Mouse (Mus musculus): ENCODE results near the gene Abca16.

Abca16 gene

GRCm38 (mm10) chr7:120409447-120409846 lies at the start of gene Abca16:
Gene Abca16, plus strand, starts transcription at chr7:120409647.
- H3K27me3 ChIP-seq (ENCODE audit: control insufficient read depth, insufficient read depth, low read length, poor library complexity, severe bottlenecking), result no peaks in the 10 kb centered on the region
- H3K36me3 ChIP-seq (ENCODE audit: control insufficient read depth, insufficient read depth, low read length, poor library complexity, severe bottlenecking), result no peaks in the 10 kb centered on the region
- DNase-seq (ENCODE audit: low read depth, low spot score), result no peak

- no peaks in the 10 kb centered on the region for H3K27me3 ChIP-seq (ENCODE audit: control insufficient read depth, insufficient read depth, low read length, poor library complexity, severe bottlenecking)
- no peaks in the 10 kb centered on the region for H3K36me3 ChIP-seq (ENCODE audit: control insufficient read depth, insufficient read depth, low read length, poor library complexity, severe bottlenecking)
- no peak for DNase-seq (ENCODE audit: low read depth, low spot score)
Observed at GRCm38 (mm10) chr7:120361159-120361558, 48.3 kb upstream of the Abca16 start.

- no peak for DNase-seq (ENCODE audit: low read depth, low spot score)
- no peaks in the 10 kb centered on the region for H3K27me3 ChIP-seq (ENCODE audit: control insufficient read depth, insufficient read depth, low read length, poor library complexity, severe bottlenecking)
- H3K36me3 ChIP-seq (ENCODE audit: control insufficient read depth, insufficient read depth, low read length, poor library complexity, severe bottlenecking), result no peaks in the 10 kb centered on the region
Observed at GRCm38 (mm10) chr7:120412391-120412790, 2.9 kb downstream of the Abca16 start.

- H3K36me3 ChIP-seq (ENCODE audit: control insufficient read depth, insufficient read depth, low read length, poor library complexity, severe bottlenecking), result no peaks in the 10 kb centered on the region
Observed at GRCm38 (mm10) chr7:120426625-120427024, 17.2 kb downstream of the Abca16 start.

GRCm38 (mm10) chr7:120431464-120431863 lies 22.0 kb downstream of the Abca16 start:
- Histone ChIP-seq H3K36me3 (ENCODE audit: control insufficient read depth, insufficient read depth, low read length, poor library complexity, severe bottlenecking) (no peaks in the 10 kb centered on the region), H3K27me3 (ENCODE audit: control insufficient read depth, insufficient read depth, low read length, poor library complexity, severe bottlenecking) (no peaks in the 10 kb centered on the region)
- DNase-seq (ENCODE audit: low read depth, low spot score), result no peak

More at GRCm38 (mm10) chr7:120426625-120427024, 17.2 kb downstream of the Abca16 start:
- DNase-seq (ENCODE audit: low read depth, low spot score), result no peak
- no peaks in the 10 kb centered on the region for H3K27me3 ChIP-seq (ENCODE audit: control insufficient read depth, insufficient read depth, low read length, poor library complexity, severe bottlenecking)

GRCm38 (mm10) chr7:120503891-120504662 lies 94.6 kb downstream of the Abca16 start:
- H3K27me3 ChIP-seq (ENCODE audit: control insufficient read depth, insufficient read depth, low read length, poor library complexity, severe bottlenecking), result no peaks in the 10 kb centered on the region
- DNase-seq (ENCODE audit: low read depth, low spot score), result no peak

GRCm38 (mm10) chr7:120504663-120504979 lies 95.2 kb downstream of the Abca16 start:
- no peaks in the 10 kb centered on the region for H3K27me3 ChIP-seq (ENCODE audit: control insufficient read depth, insufficient read depth, low read length, poor library complexity, severe bottlenecking)
- no peaks in the 10 kb centered on the region for H3K36me3 ChIP-seq (ENCODE audit: control insufficient read depth, insufficient read depth, low read length, poor library complexity, severe bottlenecking)
- DNase-seq (ENCODE audit: low read depth, low spot score), result no peak

More at GRCm38 (mm10) chr7:120503891-120504662, 94.6 kb downstream of the Abca16 start:
- no peaks in the 10 kb centered on the region for H3K36me3 ChIP-seq (ENCODE audit: control insufficient read depth, insufficient read depth, low read length, poor library complexity, severe bottlenecking)

- no peak for DNase-seq (ENCODE audit: low read depth, low spot score)
- H3K27me3 ChIP-seq (ENCODE audit: control insufficient read depth, insufficient read depth, low read length, poor library complexity, severe bottlenecking), result no peaks in the 10 kb centered on the region
- no peaks in the 10 kb centered on the region for H3K36me3 ChIP-seq (ENCODE audit: control insufficient read depth, insufficient read depth, low read length, poor library complexity, severe bottlenecking)
Observed at GRCm38 (mm10) chr7:120534805-120535204, 125.4 kb downstream of the Abca16 start.

GRCm38 (mm10) chr7:120552479-120553180 lies 143.2 kb downstream of the Abca16 start:
- DNase-seq (ENCODE audit: low read depth, low spot score), result no peak
- Histone ChIP-seq H3K27me3 (ENCODE audit: control insufficient read depth, insufficient read depth, low read length, poor library complexity, severe bottlenecking) (no peaks in the 10 kb centered on the region), H3K36me3 (ENCODE audit: control insufficient read depth, insufficient read depth, low read length, poor library complexity, severe bottlenecking) (no peaks in the 10 kb centered on the region)

- Histone ChIP-seq H3K36me3 (ENCODE audit: control insufficient read depth, insufficient read depth, low read length, poor library complexity, severe bottlenecking) (no peaks in the 10 kb centered on the region), H3K27me3 (ENCODE audit: control insufficient read depth, insufficient read depth, low read length, poor library complexity, severe bottlenecking) (no peaks in the 10 kb centered on the region)
- DNase-seq (ENCODE audit: low read depth, low spot score), result no peak
Observed at GRCm38 (mm10) chr7:120553181-120553551, 143.7 kb downstream of the Abca16 start.

- no peak for DNase-seq (ENCODE audit: low read depth, low spot score)
- H3K36me3 ChIP-seq (ENCODE audit: control insufficient read depth, insufficient read depth, low read length, poor library complexity, severe bottlenecking), result no peaks in the 10 kb centered on the region; the same call in 1 of the 2 replicates
Observed at GRCm38 (mm10) chr7:120567366-120567765, 157.9 kb downstream of the Abca16 start.

GRCm38 (mm10) chr7:120576520-120576919 lies 167.1 kb downstream of the Abca16 start:
- DNase-seq (ENCODE audit: low read depth, low spot score), result no peak
- Histone ChIP-seq H3K27me3 (ENCODE audit: control insufficient read depth, insufficient read depth, low read length, poor library complexity, severe bottlenecking) (no peaks in the 10 kb centered on the region), H3K36me3 (ENCODE audit: control insufficient read depth, insufficient read depth, low read length, poor library complexity, severe bottlenecking) (no peaks in the 10 kb centered on the region)

More at GRCm38 (mm10) chr7:120567366-120567765, 157.9 kb downstream of the Abca16 start:
- no peaks in the 10 kb centered on the region for H3K27me3 ChIP-seq (ENCODE audit: control insufficient read depth, insufficient read depth, low read length, poor library complexity, severe bottlenecking)
